Mouse (Mus musculus): ENCODE data around the gene Jak1.
A peak's percentile ranks its signal among the peaks of the same experiment; 100 is the strongest.
"Not testable (repeated sequence)": the region's sequence is repeated elsewhere in the genome, so short reads cannot be mapped to it uniquely, and the experiment has no call there.

Jak1 gene

DNA sequence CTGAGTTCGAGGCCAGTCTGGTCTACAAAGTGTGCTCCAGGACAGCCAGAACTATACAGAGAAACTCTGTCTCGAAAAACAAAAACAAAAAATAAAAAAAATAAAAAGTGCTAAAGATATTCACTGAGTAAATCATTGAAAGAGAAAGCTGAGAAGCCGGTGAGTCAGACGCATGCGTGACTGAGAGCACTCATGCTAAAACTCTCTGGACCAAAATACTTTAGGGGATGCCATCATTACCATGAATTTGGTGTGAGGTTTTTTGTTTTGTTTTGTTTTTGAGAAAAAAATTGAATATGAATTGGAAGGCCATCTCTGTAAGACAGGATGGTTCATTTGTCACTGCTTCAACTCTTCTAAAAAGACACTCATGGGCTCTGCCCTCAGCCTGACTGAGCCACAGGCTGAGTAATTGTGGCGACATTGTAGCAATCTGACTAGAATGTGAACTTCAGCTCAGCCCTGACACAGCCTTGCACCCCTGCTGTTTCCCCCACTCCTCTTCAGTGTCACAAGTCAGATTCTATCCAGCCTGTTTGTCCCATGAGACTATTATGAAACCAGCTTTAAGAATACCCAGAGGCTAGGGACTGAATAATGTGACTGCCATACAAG lies 11.5 kb upstream of the Jak1 start:
- no peak for DNase-seq (ENCODE audit: low read depth, low spot score)

DNA sequence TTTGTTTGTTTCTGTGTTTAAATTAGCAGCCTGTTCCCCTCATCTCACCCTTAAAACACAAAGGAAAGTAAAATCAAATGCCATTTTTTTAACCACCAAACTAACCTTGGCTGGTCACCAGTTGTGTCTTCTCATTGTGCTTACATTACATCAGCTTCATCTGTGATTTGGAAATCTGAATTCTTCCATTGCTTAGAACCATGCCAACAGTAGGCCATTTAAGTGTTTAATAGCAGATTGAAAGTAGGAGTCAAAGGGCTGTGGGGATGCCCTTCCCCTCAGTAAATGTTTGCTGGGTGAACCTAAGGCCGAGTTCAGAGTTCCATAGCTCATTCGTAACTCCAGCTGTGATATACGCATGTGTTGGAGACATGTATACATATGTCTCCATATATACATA lies 10.8 kb upstream of the Jak1 start:
- DNase-seq (ENCODE audit: low read depth, low spot score), result no peak

DNA sequence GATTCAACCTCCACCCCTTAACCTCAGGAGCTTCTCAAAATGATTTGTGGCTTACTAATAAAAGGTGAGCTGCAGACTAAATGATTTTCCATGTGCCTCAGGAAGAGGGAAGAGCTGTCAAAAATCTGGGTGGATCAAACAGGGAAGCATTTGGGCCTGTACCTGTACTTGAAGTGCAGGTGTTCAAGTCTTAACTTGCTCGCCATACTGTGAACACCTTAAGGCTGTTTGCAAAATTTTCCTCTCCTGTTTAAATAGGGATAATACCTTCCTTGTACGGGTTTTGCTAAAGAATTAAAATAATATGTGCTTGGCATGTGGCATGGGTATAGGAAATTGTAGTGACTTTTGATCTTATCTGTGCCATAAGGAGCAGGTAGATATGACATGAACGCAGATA lies 5.7 kb upstream of the Jak1 start:
- DNase-seq (ENCODE audit: low read depth, low spot score), result no peak

DNA sequence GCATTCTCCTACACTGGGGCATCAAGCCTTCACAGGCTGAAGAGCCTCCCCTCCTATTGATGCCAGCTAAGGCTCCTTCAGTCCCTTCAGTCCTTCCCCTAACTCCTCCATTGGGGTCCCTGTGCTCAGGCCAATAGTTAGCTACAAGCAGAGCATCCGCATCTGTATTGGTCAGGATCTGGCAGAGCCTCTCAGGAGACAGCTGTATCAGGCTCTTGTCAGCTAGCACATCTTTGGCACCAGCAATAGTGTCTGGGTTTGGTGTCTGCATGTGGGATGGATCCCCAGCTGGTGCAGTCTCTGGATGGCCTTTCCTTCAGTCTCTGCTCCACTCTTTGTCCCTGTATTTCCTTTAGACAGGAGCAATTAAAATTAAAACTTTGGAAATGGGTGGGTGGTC lies 3.4 kb upstream of the Jak1 start:
- DNase-seq (ENCODE audit: low read depth, low spot score), result not testable (repeated sequence)

DNA sequence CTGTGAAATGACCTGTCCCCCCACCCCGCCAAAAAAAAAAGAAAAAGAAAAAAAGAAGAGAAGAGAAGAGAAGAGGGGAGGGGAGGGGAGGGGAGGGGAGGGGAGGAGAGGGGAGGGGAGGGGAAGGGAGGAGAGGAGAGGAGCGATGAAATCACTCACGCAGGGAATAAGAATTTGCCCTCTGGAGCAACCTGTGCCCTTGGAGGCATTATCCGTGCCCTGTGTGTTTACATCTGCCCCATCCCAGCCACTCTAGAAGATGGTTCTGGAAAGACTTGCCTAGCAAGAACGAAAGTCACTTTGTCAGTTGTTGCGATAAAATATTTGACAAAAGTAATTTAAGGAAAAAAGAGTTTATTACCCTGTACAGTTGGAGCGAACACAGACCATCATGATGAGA lies 441 bp upstream of the Jak1 start:
- no peak for DNase-seq (ENCODE audit: low read depth, low spot score)

DNA sequence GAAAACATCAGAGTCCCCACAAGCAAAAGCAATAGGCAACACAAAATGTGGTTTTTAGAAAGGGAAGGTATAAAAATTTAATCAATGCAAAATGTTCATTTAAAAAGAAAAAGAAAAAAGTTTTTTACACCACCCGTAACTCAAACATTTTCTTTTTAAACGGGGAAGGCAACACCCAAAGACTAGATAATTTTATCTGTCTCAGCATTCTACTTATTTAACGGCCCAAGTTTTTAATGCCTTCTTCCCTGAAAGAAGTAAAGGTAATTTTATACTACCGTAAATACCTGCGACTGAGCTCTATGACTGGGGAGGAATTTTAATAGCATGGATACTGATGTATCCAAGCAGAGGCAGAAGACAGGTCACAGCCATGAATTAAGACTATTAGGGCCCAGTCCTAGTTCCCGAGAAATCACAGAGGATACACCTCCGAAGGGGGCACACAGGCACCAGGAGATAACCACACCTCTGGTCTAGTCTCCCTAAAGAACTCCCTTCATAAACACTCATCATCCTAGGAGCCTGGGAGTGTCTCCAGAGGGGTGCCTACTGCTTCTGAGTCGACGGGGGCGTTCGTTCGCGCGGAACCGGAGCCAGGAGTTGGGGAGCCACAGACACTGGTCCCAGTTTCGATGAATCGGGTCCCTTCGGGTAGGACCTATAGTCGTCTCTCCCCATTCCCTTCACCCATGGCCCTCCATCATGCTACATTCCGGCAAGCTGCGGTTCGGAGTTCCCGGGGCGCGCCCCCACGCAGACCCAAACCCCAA lies 928 bp downstream of the Jak1 start:
- DNase-seq (ENCODE audit: low read depth, low spot score), result no peak

DNA sequence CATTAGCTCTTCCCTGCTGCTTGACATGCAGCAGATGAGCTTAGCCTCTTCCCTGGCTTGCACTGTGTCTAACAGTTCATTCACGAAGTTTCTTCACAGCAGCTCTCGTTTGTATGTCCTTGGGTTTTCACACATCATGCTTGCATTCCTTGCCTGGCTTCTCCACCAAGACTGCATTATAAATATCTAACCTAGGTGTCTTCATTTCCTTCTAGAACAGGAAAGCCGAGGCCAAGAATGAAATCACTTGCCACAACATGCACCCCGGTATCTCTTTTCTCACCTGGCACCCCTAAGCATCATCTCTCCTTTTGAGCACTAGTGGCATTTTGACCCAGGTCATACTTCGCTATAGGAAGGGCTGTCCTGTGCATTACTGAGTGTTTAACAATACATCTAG lies 3.5 kb downstream of the Jak1 start:
- DNase-seq (ENCODE audit: low read depth, low spot score), result no peak

DNA sequence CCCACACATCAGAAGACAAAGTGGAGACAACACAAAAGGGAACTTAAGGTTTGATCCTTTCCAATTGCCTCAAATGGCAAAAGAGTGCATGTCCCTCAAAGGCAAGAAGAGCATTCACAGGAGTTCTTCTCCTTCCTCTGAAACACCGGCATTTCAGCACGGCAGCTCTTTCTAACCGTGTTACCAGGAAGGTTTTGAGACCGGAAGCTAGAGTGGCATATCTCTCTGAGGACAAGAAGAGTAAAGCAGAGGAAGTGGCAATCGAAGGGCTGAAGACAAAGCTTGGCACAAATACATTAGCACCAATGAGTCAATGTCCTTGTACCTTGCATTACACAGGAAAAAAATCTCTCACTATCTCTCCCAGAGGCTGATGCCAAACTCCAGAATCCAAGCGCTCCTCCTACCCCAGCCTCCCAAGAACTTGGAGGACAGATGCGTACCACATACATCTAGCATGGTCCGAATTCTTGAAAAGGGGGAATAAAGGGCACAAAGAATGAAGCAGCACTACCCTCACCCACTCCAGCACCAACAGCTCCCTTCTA lies 4.3 kb downstream of the Jak1 start:
- DNase-seq (ENCODE audit: low read depth, low spot score), result peak; percentile 76

DNA sequence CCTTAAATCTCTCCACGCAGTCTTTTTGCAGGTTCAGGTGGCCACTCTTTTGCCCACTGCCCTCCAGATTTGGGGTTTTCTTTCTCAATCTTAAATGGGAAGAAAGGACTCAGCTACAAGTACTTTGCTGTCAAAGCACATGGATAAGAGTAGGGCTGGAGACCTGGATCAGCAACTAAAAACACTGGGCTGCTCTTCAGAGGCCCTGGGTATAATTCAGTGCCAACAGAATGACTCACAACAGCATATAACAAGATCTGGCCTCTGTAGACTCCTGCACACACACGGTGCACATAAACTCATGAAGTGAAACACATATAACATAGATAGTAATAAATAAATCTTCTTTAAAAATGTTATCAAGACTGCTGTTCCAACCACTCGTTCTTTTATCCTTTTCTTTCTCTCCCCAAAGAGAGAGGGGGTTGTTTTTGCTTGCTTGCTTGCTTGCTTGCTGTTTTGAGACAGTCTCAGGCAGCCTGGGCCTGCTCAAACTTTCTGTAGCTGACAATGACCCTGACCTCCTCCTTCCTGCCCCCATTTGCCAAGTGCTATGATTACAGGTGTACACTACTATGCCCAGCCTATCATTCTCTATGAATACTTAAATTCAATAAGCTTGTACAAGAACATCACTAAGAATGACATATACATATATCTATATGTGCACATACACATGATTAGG lies 8.4 kb downstream of the Jak1 start:
- DNase-seq (ENCODE audit: low read depth, low spot score), result no peak

DNA sequence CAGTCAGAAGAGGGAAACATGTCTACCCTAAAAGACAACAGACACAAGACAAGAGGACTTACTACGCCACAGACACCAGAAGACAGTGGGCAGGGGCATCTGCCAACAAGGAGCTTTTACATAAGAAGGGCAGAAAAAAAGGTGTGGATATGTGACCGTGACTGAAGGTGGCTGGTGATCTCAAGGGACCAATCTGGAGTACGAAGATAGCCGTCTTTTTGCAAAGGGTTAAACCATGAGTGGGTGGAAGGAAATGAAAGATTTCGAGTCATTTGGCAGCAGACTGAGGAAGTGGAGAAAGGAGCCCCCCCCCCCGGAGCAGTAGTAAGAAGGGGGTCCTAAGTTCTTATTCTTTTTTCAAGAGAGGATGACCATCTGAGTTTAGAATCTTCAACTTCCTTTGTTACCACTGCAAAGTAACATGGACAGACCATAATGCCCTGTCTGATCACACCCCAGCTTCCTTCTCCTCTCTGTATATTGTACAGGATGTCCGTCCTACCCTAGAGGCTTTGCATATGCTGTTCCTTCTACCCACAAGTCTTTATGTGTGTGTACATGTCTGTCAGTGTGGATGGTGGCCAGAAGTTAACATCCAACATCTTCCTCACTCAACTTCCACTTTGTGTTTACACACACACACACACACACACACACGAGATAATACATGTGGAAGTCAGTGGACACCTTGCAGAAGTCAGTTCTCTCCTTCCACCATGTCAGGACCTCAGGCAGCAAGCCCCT lies 10.3 kb downstream of the Jak1 start:
- peak; percentile 70 for DNase-seq (ENCODE audit: low read depth, low spot score)

DNA sequence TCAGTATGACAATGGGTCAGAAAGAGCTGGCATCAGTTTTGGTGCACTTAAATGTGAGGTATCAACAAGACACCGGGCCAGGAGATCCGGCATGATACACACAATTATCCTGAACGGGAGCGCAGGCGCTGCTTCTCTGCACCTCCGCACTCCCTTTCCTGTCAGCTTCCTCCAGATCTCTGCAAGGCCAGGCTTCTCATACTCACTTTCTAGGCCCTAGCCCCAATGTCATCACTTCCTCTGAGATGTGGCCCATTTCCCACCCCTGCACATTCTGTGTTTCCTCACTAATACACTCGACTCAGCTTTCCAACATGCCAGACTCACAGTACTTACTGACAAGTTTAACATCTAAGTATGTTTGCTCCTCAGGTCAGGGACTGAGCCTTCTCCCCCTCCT lies 11.1 kb downstream of the Jak1 start:
- peak; percentile 71 for DNase-seq (ENCODE audit: low read depth, low spot score)

DNA sequence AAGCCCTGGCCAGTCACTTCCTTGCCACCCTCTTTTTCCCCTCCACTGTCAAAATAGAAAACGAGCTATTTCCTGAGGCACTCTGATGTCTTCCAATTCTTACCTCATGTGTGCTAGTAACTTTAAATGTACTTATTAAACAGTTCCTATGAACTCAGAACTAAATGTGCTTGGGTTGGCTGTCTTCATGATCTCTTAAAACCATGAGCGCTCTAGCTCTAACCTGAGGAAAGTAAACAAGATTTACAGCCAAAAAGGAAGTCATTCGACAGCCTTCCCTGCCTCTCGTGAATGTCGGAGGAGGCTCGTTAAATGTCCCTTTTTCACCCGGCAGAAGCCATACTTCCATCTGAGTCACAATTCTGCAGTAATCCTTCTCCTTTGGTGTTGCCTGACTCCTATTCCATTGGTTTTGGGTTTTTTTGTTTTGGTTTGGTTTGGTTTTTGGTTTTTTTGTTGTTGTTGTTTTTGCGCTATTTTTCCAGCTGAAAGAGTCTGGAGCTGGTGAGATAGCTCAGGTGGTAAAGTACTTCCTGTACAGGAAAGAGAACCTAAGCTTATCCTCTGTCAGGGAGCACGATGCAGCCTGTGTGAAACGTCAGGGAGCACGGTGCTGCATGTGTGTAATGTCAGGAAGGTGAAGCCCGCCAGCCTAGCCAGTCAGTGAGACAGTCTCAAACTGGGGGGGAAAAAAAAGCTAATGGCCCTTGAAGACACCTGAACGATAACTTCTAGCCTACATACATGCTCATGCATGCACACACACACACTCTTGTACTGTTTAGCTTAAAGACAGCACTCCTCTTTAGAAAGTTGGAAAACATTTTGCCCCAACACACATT lies 12.1 kb downstream of the Jak1 start:
- DNase-seq (ENCODE audit: low read depth, low spot score), result peak; percentile 51

DNA sequence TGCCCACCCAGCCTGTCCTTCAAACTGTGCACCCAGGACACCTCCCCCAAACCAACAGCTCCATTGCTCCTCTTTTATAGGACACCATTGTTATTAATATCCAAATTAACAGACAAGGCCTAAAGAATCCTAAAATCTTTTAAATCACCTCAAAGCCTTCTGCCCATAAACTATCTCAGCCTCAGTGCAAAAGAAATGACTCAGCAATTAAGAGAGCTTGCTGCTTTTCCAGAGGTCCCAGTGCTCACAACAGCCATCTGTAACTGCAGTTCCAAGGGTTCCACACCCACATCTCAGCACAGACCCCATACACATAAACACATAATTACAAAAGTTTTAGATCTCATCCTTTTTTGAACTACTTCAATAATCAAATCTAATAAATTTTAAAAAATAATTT lies 13.1 kb downstream of the Jak1 start:
- DNase-seq (ENCODE audit: low read depth, low spot score), result no peak

DNA sequence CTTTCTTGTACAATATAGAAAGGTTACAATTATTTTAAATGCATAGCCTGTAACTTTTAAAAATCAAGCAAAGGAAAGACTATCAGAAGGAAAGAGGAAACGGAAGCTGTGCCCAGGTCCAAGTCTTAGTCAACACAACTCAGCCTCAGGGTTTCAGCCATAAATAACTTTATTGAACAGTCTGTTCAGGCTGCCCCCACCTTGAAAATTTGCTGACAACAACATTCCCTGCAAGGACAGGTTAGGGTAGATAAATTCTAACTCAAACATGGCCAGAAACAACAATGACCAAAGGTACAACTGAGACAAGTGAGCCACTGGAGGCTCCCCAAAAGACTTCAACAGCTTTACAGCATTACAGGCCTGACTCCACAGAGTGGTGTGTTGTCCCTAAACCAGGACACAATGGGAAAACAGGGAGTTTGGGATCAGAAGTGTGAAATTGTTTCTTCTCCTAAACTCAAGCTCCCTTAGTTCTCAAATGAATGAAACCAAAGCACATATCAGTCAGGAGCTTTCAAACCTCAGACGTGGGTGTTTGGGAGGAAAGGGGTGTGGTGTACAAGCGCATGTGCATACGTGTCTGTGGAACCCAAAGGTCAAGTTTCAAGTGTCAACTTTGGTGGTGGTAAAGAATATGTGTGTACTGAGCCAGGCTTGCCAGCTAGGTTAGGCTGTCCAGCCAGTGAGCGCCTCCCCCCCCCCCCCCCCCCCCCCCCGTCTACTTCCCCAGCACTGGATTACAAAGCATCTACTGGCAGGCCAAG lies 14.9 kb downstream of the Jak1 start:
- peak; percentile 68 for DNase-seq (ENCODE audit: low read depth, low spot score)

DNA sequence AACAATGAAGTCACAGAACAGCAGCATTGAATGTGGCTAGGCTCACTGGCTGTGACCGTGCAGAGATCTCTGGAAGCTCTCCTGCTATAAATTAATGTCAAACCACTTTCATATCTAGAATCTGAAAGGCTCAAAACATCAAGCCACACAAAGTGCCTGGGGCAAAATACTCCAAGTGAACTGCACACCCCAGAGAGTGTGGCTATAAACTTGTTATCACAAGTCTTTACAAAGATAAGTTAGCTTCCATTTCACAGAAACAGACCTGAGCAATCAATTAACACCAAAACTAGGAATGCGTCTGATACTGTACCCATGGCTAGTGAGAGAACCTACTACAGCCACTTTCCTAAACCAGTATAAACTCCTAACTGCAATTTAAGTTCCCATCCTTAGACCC lies 17.7 kb downstream of the Jak1 start:
- DNase-seq (ENCODE audit: low read depth, low spot score), result no peak

DNA sequence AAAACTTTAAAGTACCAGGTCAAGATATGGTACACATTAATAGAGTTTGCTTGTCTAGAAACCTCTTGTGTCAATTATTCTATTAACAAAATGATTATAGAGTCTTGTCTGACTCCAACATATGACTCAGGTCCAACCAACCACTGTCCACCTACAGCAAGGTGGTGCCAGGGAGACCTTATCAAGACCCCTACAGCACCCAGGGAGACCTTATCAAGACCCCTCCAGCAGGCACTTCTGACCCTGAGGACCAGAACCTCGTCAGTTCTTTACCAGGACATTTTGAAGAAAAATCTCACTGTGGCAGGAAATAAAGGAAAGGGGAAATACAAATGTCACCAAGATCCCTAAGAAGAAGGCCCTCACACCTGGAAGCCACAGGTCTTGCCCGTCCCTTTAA lies 18.5 kb downstream of the Jak1 start:
- no peak for DNase-seq (ENCODE audit: low read depth, low spot score)

DNA sequence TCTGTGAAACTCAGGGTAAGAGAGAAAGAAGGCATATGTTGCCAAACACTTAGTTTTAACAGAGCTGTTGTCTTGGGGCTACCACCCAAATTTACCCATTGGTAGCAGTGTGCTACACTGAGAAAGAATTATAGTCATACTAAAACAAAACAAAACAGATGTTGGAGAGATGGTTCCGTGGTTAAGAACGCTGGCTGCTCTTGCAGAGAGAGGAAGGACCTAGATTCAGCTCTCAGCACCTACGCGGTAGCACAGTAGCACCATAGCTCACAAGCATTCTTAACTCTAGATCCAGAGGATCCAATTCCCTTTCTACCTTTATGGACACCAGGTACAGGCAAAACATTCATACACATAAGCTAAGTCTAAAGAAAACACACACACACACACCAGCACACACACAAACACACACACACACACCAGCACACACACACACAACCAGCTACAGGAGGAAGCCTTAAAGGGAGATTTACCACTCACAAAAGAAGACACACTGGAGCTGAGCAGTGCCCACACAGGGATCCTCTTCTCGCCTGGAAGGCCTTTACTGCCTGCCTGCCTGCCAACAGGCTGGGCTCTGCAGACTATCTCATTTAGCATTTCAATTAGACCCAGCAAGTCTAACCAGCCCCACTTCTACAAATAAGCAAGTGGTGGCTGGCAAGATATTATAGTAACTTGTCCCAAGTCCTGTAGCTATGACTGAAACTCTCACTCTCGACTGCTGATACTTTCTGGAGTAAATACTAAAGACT lies 20.6 kb downstream of the Jak1 start:
- peak; percentile 52 for DNase-seq (ENCODE audit: low read depth, low spot score)

DNA sequence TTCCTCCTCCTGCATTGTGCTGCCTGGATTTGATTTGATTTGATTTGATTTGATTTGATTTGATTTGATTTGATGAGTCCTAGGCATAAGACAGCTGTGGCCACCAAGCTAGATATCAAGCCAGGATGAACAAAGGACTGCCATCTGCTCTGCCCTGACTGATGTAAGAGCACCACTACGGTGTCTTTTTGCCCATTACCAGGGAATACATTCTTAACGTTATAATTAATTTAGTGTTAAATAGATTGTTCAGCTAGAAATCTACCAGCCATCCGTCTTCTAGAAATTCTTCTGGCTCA lies 24.3 kb downstream of the Jak1 start:
- no peak for DNase-seq (ENCODE audit: low read depth, low spot score)

DNA sequence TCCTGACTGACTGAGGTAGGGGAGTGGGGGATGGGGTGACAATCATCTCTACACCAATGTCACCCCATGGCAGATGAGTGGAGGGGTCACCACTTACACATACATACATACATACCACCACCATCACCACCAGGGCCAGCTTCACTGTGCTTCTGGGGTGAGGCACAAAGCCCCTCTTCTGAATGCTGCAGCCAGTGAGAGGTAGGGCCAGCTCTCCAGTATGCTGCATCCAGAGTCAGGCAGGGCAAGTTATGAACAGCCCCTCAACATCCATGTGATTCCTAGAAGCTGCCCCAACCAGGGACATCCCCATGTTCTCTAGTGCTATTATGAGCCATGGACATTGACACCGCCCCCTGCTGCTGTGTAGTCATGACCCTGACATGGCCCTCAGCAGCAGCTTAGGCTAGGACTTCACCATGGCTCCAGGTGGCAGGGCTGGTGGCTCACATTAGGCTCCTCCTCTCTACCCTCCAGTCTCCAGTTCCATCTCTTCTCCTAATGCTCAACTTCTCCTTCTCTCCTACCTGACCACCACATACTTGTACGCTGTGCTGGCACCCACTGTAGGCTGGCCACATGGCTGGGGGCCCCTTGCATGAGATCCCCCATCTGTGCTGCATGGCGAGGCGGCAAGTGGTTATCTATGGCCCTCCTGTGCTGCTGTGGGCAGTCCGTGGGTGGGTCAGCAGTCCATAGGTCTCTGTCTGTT lies 24.8 kb downstream of the Jak1 start:
- DNase-seq (ENCODE audit: low read depth, low spot score), result no peak

Data from CD4-positive, CD25-positive, alpha-beta regulatory T cell, adult 2 months (primary cell).